Mouse (Mus musculus): Measurements from ENCODE around the gene Dpf1.

The Dpf1 gene

DNA sequence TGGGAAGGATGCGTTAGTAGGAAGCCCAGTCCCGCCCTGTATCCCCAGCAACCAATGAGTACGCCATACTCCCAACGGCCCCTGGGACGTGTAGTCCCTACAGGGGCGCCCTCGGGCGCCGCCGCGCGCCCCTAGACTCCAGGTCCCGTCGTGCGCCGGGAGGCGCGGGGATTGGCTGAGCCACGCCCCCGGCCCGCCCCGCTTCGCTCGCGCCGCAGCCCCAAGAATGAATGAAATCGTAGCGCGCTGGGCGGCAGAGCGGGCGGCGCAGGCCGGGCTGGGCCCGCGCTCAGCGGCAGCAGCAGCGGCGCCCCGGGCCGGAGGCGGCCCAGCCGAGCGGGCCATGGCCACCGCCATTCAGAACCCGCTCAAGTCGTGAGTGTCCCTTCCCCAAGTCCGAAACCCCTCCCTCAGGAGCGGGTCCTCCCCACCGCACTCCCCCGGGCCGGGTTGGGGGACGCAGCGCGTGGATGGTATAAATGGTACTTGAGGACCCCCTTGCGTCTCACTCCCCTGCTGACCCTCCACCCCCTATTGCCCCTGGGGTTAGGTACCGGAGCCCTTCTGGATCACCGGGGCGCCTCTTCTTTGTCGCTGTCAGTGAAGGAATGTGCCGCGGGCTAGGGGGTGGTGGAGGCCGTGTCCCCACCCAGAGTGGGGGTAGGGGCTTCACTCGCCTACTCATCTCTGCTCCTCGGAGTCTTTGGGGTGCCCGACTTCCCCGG, at the start of gene Dpf1:
Dpf1 (plus strand) TSS at position 214 of the 725 bp plus-strand sequence.
- no peak for DNase-seq (ENCODE audit: low read depth in 2 of 2, low spot score in 2 of 2)

DNA sequence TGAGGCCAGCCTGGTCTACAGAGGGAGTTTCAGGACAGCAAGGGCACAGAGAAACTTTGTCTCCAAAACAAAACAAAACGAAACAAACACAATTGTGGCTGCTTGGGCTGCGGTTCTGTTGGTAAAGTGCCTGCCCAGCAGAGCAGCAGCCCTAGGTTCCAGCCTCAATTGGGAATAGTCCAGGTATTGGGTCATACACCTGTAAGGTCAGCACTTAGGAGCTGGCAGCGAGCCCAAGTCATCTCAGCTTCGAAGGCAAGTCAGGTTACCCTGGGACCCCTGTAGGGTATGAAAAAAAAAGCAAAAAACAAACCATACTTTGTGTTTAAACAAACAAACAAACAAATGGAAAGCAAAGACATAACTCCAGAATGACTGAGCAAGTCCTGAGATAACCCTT, 47.9 kb upstream of the Dpf1 start:
- DNase-seq (ENCODE audit: low read depth in 2 of 2, low spot score in 2 of 2), result no peak

DNA sequence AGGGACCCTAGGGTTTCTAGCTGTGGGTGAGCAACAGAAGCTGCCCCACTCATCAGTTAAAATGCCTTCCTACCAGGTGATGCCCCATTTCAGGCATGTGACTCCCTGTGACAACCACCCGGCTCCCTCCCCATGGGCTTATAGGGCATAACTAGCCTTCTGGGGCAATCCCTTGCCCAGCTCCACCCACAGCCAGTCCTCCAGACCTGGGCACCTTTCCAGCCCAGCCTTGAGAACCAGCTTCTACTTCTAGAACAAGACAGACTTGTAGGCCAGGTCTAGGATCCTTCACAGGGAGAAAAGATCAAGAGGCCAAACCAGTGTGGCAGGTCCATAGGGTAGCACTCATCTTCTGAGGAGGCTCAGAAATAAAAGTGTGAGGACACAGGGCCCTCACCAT, 46.4 kb upstream of the Dpf1 start:
- DNase-seq (ENCODE audit: low read depth in 2 of 2, low spot score in 2 of 2), result no peak

DNA sequence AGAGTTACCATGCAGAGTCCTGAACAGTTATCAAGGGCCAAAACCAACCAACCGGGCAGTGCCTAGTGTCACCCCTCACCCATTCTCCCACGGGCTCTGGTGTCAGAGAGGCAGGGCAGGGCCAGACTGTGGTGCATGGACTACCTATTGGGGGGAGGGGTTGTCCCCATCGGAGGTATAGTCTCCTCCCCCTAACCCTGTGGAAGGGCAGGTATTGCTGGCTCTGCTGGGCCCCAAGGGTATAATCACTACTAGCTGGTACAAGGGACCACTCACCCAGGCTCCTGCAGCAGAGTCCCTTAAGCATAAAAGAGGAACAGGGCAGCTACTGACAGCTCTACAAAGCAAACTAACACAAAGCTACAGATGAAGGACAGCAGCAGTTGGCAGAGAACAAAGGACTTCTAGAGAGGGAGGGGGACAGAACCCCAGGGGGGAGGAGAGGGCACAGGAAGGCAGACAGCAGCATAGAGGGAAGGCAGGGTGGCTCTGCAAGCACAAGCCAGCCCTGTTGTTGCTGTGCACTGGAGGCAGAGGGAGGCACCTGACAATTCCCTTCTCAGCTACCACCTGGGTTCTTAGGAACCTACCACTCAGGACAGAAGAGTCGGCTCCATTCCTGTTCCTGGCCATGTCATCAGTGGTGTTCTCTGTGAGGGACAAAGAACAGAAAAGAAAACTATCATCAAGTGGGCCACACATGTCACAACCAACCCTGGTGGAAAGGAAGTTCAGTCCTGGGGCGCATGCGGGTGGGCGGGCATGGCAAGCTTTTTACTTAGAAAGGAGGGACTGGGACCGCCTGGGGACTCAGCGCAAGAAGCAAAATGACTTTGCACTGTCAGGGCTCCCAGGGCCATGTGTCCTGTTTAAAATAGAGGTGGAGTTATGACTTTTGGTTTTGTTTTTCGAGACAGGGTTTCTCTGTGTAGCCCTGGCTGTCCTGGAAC, 43.7 kb upstream of the Dpf1 start:
- DNase-seq (ENCODE audit: low read depth in 2 of 2, low spot score in 2 of 2), result no peak

- DNase-seq (ENCODE audit: low read depth in 2 of 2, low spot score in 2 of 2), result no peak
These were observed 41.6 kb upstream of the Dpf1 start for GRCm38 (mm10) chr7:29262151-29262550.

DNA sequence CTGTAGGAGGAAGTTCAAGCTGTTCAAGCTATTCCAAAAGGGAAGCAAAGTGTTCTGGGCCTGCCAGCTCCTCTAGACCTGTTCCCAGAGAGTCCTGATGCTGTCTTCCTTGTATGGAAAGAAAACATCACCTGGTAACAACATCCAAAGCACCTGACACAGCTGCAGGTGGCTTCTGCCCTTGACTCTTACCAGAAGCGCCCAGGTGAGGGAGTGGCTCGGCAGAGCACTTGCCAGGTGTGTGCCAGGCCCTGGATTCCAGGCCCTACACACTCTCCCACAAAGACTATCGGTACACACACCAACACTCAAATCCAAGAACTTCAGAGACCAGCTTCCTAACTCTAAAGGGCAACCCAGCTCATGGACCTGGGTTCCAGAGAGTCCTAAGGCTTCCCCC, 39.9 kb upstream of the Dpf1 start:
- no peak for DNase-seq (ENCODE audit: low read depth in 2 of 2, low spot score in 2 of 2)

GRCm38 (mm10) chr7:29265636-29266035, 38.1 kb upstream of the Dpf1 start:
- no peak for DNase-seq (ENCODE audit: low read depth in 2 of 2, low spot score in 2 of 2)

DNA sequence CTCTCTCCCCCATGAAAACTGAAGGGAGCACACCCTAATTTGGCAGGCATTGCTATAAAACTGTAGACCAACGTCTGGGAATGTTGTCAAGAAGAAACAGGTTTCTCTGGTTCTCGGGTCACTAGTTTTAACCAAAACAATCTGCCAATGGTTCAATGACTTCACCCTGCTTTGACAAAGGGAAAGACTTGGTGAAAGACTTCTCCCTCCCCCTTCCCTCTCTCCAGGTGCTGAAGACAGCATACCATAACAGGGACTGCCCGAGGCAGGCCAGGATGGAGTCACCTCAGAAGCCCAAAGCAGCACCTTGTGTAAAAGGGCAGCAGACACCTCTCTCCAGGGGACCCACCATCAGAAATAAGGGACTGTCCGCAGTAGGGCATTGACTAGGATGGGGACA, 36.8 kb upstream of the Dpf1 start:
- no peak for DNase-seq (ENCODE audit: low read depth in 2 of 2, low spot score in 2 of 2)

DNA sequence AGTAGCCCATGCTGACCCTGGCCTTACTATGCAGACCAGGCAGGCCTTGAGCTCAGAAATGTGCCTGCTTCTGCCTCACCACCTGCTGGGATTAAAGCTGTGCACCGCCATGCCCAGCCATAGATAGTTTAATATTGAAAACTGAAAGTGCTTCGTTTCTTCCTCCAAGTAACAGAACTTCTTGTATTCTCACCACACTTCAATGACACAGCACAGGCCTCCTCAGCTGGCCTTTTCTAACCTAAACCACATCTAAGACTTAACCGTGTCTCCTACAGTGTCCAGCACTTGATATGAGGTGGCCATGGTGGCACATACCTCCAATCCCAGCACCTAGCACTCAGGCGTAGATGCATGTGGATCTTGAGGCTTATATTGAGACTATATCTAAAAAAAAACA, 33.3 kb upstream of the Dpf1 start:
- no peak for DNase-seq (ENCODE audit: low read depth in 2 of 2, low spot score in 2 of 2)

DNA sequence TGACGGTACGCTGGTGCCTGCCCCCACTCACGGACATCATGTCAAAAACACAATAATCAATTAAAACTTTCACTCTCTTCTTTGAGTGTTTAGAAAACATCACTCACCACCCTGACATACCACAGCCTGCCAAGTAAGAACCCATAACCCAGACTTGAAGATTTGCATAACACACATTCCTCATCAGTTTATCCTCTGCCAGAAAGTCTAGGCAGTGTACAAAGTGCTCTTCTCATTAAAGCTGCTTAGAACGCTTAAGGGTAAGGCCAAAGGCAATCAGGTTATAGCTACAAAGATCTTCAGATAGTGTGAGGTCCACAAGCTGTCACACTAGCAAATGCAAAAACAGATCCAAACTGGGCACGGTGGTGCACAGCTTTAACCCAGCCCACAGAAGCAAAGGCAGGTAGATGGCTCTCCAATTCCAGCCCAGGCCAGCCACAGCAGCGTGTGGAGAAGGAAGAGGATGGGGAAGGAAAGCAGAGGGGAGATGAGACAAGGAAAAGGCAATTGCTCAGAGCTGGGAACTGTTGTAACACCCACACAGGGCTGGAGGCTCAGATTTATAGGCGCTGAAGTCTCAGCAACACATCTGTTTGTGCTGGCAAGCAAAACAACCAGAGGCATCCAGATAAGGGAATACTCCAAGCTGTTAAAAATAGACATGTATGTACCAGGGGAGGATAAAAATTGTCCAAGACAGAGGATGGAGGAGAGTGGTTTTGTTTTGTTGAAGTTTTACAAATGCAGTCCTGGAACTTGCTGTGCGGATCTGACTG, 31.9 kb upstream of the Dpf1 start:
- no peak for DNase-seq (ENCODE audit: low read depth in 2 of 2, low spot score in 2 of 2)

GRCm38 (mm10) chr7:29276715-29277114, 27.0 kb upstream of the Dpf1 start:
- DNase-seq (ENCODE audit: low read depth in 2 of 2, low spot score in 2 of 2), result no peak

DNA sequence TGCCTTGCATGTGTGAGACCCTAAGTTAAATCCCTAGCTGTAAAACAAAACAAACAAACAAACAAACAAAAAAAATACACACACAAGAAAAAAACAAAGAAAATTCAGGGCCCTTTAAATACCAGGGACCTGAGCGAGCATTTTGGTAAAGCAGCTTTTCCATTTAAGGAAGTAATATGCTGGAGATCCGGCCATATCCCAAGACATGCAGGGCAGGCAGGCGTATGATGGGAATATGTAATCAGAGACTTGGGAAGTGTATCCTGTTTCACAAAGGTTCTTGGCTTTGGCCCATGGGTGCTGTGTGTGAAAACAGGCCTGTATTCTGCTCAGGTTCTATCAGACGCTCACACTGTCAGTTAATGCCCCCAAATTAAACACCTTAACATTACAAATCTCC, 26.2 kb upstream of the Dpf1 start:
- DNase-seq (ENCODE audit: low read depth in 2 of 2, low spot score in 2 of 2), result no peak

DNA sequence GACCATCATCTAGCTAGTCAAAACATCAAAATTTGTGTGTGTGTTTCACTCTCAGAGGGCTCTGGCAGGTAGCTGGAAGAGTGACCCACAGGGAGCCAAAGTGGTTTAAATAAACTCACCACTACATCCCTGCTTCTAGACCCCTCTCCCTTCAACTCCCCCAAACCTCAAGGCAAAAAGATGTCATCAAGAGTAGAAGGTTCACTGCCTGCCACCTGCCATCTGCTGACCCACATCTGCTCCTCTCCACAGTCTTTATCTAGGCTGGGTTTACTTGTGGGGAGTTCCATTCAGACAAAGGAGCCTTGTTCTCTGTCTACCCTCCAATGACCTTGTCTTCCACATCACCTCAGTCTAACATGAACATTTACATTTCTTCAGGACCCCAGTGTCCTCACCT, 24.5 kb upstream of the Dpf1 start:
- DNase-seq (ENCODE audit: low read depth in 2 of 2, low spot score in 2 of 2), result no peak

DNA sequence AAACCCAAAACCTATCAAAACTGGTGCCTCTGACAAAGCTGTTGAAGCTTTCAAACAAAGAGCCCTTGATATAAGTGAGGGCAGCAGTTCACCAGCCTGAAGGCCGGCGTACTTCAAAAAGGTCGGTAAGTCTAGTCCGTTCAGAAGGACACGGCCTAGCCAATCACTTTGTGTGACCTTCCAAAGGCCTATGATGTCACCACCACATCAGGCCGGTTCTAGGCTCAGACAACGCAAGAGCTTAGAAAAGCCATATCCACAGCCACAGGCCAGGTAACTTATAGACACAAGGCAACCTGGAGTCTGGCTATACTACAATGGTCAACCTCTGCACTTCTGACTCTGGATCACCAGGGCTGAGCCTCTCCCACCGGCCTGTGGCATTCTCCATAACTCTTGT, 23.8 kb upstream of the Dpf1 start:
- DNase-seq (ENCODE audit: low read depth in 2 of 2, low spot score in 2 of 2), result no peak

- no peak for DNase-seq (ENCODE audit: low read depth in 2 of 2, low spot score in 2 of 2)
These were observed 22.9 kb upstream of the Dpf1 start for GRCm38 (mm10) chr7:29280801-29281200.

GRCm38 (mm10) chr7:29281201-29282073, 22.3 kb upstream of the Dpf1 start, which contains the start of gene Spint2:
TSS of gene Spint2 (minus strand) at chr7:29281912.
- peak; percentile 45 to 58 for DNase-seq (ENCODE audit: low read depth in 2 of 2, low spot score in 2 of 2)

DNA sequence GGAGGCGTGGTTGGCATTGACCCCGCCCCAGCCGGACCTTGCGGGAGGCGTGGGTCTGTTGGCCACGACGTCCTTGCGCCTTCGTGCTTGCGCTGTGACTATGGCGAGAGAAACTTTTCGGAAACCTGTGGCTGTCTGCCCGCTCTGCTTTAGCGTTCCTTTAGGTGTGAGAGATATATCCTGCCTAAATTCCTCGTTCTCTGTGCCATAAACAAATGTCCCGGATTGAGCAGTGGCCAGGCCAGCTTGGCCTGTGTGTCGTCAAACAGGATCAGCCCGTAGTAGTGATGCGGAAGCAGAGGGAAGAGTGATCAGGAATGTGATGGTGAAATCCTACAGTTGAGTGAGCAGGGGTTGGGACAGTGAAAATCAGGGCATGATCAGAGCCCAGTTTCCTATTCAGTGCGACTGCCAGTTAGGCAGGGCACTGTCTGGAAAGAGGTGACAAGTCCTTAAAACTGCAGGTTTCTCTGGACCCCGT, 21.6 kb upstream of the Dpf1 start:
- DNase-seq (ENCODE audit: low read depth in 2 of 2, low spot score in 2 of 2), result no peak

GRCm38 (mm10) chr7:29283876-29284275, 19.9 kb upstream of the Dpf1 start:
- no peak for DNase-seq (ENCODE audit: low read depth in 2 of 2, low spot score in 2 of 2)

GRCm38 (mm10) chr7:29284523-29284922, 19.2 kb upstream of the Dpf1 start:
- no peak for DNase-seq (ENCODE audit: low read depth in 2 of 2, low spot score in 2 of 2)

DNA sequence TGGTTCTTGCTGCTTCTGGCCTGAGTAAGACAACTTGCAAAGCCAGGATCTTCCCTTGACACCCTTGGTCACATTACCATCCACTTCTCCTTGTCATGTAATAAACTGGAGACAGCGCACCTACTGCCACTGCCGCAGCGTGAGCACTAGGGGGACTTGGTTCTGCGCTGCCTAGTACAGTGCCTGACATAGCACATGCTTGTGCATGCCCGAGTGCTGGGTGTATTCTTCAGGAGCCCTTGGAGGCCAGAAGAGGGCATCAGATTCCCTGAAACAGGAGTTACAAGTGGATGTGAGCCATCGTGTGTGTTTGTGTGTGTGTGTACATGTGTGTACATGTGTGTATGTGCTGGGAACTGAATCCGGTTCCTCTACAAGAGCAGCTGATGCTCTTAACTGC, 16.3 kb upstream of the Dpf1 start:
- no peak for DNase-seq (ENCODE audit: low read depth in 2 of 2, low spot score in 2 of 2)
